Mouse (Mus musculus) stomach, postnatal 0 days (tissue): ENCODE measurements around the gene Rfk.

Experiments
- CTCF ChIP-seq: IDR thresholded peaks from 2 replicates; pipeline ENCODE4 v1.5.1; 2016; ENCODE audit warnings: antibody characterized with exemption, low read depth, mild to moderate bottlenecking, moderate library complexity
- EP300 ChIP-seq: optimal IDR thresholded peaks from 2 replicates; pipeline ENCODE3; 2016; ENCODE audit warnings: antibody characterized with exemption

DNA sequence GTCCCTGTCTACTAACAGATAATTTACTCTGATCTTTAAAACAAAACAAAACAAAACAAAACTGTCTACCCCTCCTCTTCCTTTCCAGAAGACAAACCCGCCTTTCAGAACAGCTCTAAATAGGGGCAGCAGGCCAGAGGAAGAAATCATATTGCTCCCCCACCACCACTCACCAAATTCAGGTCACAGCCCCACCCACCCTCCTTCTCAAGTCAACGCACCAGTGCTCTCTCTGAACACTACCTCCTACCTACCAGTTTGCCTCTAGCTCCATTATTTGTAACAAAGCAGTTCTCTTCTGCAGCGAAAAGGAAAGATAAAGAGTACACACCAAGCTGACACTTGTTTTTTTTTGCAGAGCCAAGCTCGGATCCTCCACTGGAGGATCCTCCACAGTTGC, 38.5 kb upstream of the Rfk start:
- no peak for TF ChIP-seq CTCF
- no peak for TF ChIP-seq EP300
